Mouse (Mus musculus) intestine, embryonic 14.5 days (tissue): ENCODE data around the gene Nxph3. TPM values are rescaled to one million over a fixed set of nuclear protein-coding genes. Genes with fewer than 3 reads are reported as not detected.

Experiments used
- ATAC-seq: fragments of 200-750 bp; cut with Nextera tagmentation; replicated peaks from 2 replicates; pipeline ENCODE4 v1.8.0; 2017; ENCODE audit warnings: low read depth, moderate number of reproducible peaks, moderate TSS enrichment, moderate library complexity; ENCODE audit not compliant: low FRiP score, low TSS enrichment
- DNase-seq: peaks from one replicate; pipeline ENCODE4 v3.0.0-alpha.2; 2018; ENCODE audit warnings: low spot score
- H3K27ac ChIP-seq: fragments of 300-500 bp; sonication (generic); 2 replicates; pipeline ENCODE4 v1.5.1; 2014; ENCODE audit warnings: low read depth, mild to moderate bottlenecking, control low read depth
- H3K27me3 ChIP-seq: fragments of 300-500 bp; sonication (generic); replicated peaks from 2 replicates; pipeline ENCODE4 v1.6.1; 2014; ENCODE audit warnings: low read length, control low read depth; ENCODE audit not compliant: control insufficient read depth, insufficient read depth
- H3K36me3 ChIP-seq: fragments of 300-500 bp; sonication (generic); 2 replicates; pipeline ENCODE4 v1.6.1; 2014; ENCODE audit warnings: low read length, control low read depth; ENCODE audit not compliant: control insufficient read depth, insufficient read depth
- H3K4me1 ChIP-seq: fragments of 300-500 bp; sonication (generic); replicated peaks from 2 replicates; pipeline ENCODE4 v1.6.1; 2014; ENCODE audit warnings: low read length, control low read depth, mixed read lengths; ENCODE audit not compliant: control insufficient read depth, insufficient read depth
- H3K4me2 ChIP-seq: fragments of 300-500 bp; sonication (generic); 2 replicates; pipeline ENCODE4 v1.6.1; 2014; ENCODE audit warnings: low read length
- H3K4me3 ChIP-seq: fragments of 300-500 bp; sonication (generic); 2 replicates; pipeline ENCODE4 v1.5.1; 2014; ENCODE audit warnings: low read depth, low read length, control low read depth, mixed read lengths
- H3K9ac ChIP-seq: fragments of 300-500 bp; sonication (generic); 2 replicates; pipeline ENCODE4 v1.6.1; 2014; ENCODE audit warnings: mild to moderate bottlenecking, low read length
- H3K9me3 ChIP-seq: fragments of 300-500 bp; sonication (generic); 2 replicates; pipeline ENCODE4 v1.6.1; 2016; ENCODE audit warnings: low read length, control low read depth; ENCODE audit not compliant: control insufficient read depth
- WGBS: fragments of 180-500 bp; shearing (Covaris S2); extraction: QIAGEN DNeasy Blood & Tissue Kit; methylation state at CpG from one replicate; pipeline ENCODE4 v1.1.7; 2014; 5-methylcytosine and 5-hydroxymethylcytosine counted together
- polyA plus RNA-seq: library from polyadenylated mRNA; unstranded; fragments of >200 nt; fragmentation: Nextera tagmentation; extraction: Ambion mirVana; gene quantifications from 2 replicates; pipeline ENCODE4 v1.2.1, GENCODE M21; 2014

Gene Nxph3
- polyA plus RNA-seq, 1 experiment from 2014 or later: 0.68 TPM

DNA sequence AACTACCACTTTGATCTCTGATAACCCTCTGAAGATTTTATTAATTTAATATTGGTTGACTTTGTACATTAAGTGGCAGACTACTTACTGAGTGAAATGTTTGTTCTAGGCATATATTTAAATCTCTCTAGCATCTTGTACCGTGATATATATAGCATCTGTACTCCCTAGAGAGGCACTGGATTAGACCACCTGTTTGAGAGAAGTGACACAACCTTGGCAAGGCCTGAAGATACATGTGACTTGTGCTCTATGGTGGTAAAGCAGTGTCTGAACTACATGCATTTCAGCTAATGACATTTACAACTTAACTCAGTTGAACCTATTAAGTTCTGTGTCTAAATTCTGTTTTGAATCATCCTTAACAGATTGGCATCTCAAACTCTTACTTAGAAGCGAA lies 41.4 kb downstream of the Nxph3 start:
- H3K27me3 ChIP-seq: no peaks in the 10 kb centered on the region
- no peak overlapping the region for H3K27ac ChIP-seq
- H3K4me3 ChIP-seq: no peak overlapping the region
- ATAC-seq (no peak), DNase-seq (no peak)
- peaks cover 65% of the 10 kb centered on the region for H3K36me3 ChIP-seq
- 89% methylated on average over 2 of the region's 2 CpGs for WGBS
- H3K4me2 ChIP-seq: no peak overlapping the region
- H3K9ac ChIP-seq: no peak overlapping the region
- no peaks in the 10 kb centered on the region for H3K4me1 ChIP-seq
- no peaks in the 10 kb centered on the region for H3K9me3 ChIP-seq

GRCm38 (mm10) chr11:95467731-95468130 lies 46.6 kb downstream of the Nxph3 start:
- 94% methylated on average over 1 of the region's 1 CpGs for WGBS
- ATAC-seq (no peak), DNase-seq (no peak)
- H3K27ac ChIP-seq: no peak overlapping the region
- H3K4me3 ChIP-seq: no peak overlapping the region
- no peak overlapping the region for H3K9ac ChIP-seq
- H3K36me3 ChIP-seq: peaks cover 23% of the 10 kb centered on the region
- no peaks in the 10 kb centered on the region for H3K4me1 ChIP-seq
- no peak overlapping the region for H3K4me2 ChIP-seq
- no peaks in the 10 kb centered on the region for H3K27me3 ChIP-seq
- H3K9me3 ChIP-seq: no peaks in the 10 kb centered on the region

- H3K27ac ChIP-seq: no peak overlapping the region
- no peaks in the 10 kb centered on the region for H3K27me3 ChIP-seq
- H3K4me1 ChIP-seq: no peaks in the 10 kb centered on the region
- H3K9ac ChIP-seq: no peak overlapping the region
- no peak for DNase-seq
- no peak overlapping the region for H3K4me3 ChIP-seq
- H3K4me2 ChIP-seq: no peak overlapping the region
- no peaks in the 10 kb centered on the region for H3K9me3 ChIP-seq
- 0 out of 2 replicates have a peak, but pooled peaks cover 2% of the 10 kb centered on the region for H3K36me3 ChIP-seq
- WGBS: 92% methylated on average over 3 of the region's 3 CpGs
- ATAC-seq: no peak
Measured at GRCm38 (mm10) chr11:95462168-95462567, 52.2 kb downstream of the Nxph3 start.

DNA sequence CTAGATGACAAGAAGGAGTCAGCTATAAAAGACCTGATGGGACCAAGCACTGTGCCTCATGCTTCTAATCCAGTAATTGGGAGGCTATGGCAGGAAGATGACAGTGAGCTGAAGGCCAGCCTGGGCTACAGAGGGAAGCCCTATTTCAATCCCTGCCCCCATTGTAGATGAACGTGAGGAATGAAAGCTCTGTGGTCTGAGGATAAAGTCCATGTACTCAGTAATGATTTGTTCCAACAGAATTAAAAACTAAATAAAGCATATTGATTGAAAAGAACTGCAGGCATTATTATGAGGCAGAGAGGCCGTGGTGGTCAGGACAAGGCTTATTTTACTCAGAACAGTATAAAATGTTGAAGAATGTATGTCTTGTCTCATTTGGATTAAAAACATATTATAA lies 53.5 kb downstream of the Nxph3 start:
- no peaks in the 10 kb centered on the region for H3K4me1 ChIP-seq
- no peak overlapping the region for H3K4me3 ChIP-seq
- H3K4me2 ChIP-seq: no peak overlapping the region
- no peak overlapping the region for H3K27ac ChIP-seq
- no peak overlapping the region for H3K9ac ChIP-seq
- ATAC-seq (no peak), DNase-seq (no peak)
- 79% methylated on average over 2 of the region's 2 CpGs for WGBS
- H3K9me3 ChIP-seq: no peaks in the 10 kb centered on the region
- 0 out of 2 replicates have a peak, but pooled peaks cover 2% of the 10 kb centered on the region for H3K36me3 ChIP-seq
- no peaks in the 10 kb centered on the region for H3K27me3 ChIP-seq

Other genes starting within 250 kb of the Nxph3 start
- 68.7 and 76.8 TPM in 2 replicates for gene Kat7, start 204.3 kb downstream of the Nxph3 start, polyA plus RNA-seq
- 10.3 and 10.9 TPM in 2 replicates for gene Fam117a, start 177.6 kb downstream of the Nxph3 start, polyA plus RNA-seq
- gene Slc35b1, start 129.9 kb downstream of the Nxph3 start, polyA plus RNA-seq: 85.2 and 90.5 TPM in 2 replicates
- 95.5 and 105 TPM in 2 replicates for gene Spop, start 100.5 kb downstream of the Nxph3 start, polyA plus RNA-seq
- 15.3 and 17.6 TPM in 2 replicates for gene Ngfr, start 73.2 kb upstream of the Nxph3 start, polyA plus RNA-seq
- gene Phb, start 152.4 kb upstream of the Nxph3 start, polyA plus RNA-seq: 300 and 305 TPM in 2 replicates
- gene Zfp652, start 198.1 kb upstream of the Nxph3 start, polyA plus RNA-seq: 9.2 and 9.9 TPM in 2 replicates
- 1.1 and 2.0 TPM in 2 replicates for gene B130006D01Rik, start 209.0 kb upstream of the Nxph3 start, polyA plus RNA-seq